Mouse (Mus musculus) limb, embryonic 13.5 days (tissue): ENCODE data around the gene Dhx33. TPM values are rescaled to one million over a fixed set of nuclear protein-coding genes. Genes with fewer than 3 reads are reported as not detected.
A peak's percentile ranks its signal among the peaks of the same experiment; 100 is the strongest.

Source experiments
- ATAC-seq: fragments of 200-750 bp; cut with Nextera tagmentation; 2 replicates; pipeline ENCODE4 v1.8.0; 2017; ENCODE audit warnings: low read depth, moderate number of reproducible peaks, moderate TSS enrichment; ENCODE audit not compliant: low FRiP score
- H3K27ac ChIP-seq: fragments of 300-500 bp; sonication (generic); 2 replicates; pipeline ENCODE4 v1.5.1; 2015; ENCODE audit warnings: inconsistent platforms, mild to moderate bottlenecking, moderate library complexity
- H3K27me3 ChIP-seq: fragments of 300-500 bp; sonication (generic); 2 replicates; pipeline ENCODE4 v1.6.1; 2015; ENCODE audit warnings: mild to moderate bottlenecking, inconsistent platforms
- H3K36me3 ChIP-seq: fragments of 300-500 bp; sonication (generic); 2 replicates; pipeline ENCODE4 v1.6.1; 2015; ENCODE audit warnings: inconsistent platforms, mild to moderate bottlenecking, moderate library complexity
- H3K4me1 ChIP-seq: fragments of 300-500 bp; sonication (generic); 2 replicates; pipeline ENCODE4 v1.6.1; 2015; ENCODE audit warnings: inconsistent platforms
- H3K4me2 ChIP-seq: fragments of 300-500 bp; sonication (generic); replicated peaks from 2 replicates; pipeline ENCODE4 v1.6.1; 2015; ENCODE audit warnings: inconsistent platforms, mild to moderate bottlenecking, moderate library complexity
- H3K4me3 ChIP-seq: fragments of 300-500 bp; sonication (generic); 2 replicates; pipeline ENCODE4 v1.5.1; 2015; ENCODE audit warnings: moderate library complexity, mild to moderate bottlenecking, inconsistent platforms
- H3K9ac ChIP-seq: fragments of 300-500 bp; sonication (generic); 2 replicates; pipeline ENCODE4 v1.6.1; 2015; ENCODE audit warnings: mild to moderate bottlenecking, inconsistent platforms
- H3K9me3 ChIP-seq: fragments of 300-500 bp; sonication (generic); 2 replicates; pipeline ENCODE4 v1.6.1; 2016; ENCODE audit warnings: inconsistent platforms
- WGBS: fragments of 180-500 bp; shearing (Covaris S2); methylation state at CpG from one replicate; pipeline ENCODE4 v1.1.7; 2015; 5-methylcytosine and 5-hydroxymethylcytosine counted together
- polyA plus RNA-seq: library from polyadenylated mRNA; unstranded; fragments of >200 nt; fragmentation: Nextera tagmentation; extraction: Ambion mirVana; gene quantifications from 2 replicates; pipeline ENCODE4 v1.2.1, GENCODE M21; 2015

Dhx33 gene
- polyA plus RNA-seq, result 20.5 and 23.1 TPM in 2 replicates

DNA sequence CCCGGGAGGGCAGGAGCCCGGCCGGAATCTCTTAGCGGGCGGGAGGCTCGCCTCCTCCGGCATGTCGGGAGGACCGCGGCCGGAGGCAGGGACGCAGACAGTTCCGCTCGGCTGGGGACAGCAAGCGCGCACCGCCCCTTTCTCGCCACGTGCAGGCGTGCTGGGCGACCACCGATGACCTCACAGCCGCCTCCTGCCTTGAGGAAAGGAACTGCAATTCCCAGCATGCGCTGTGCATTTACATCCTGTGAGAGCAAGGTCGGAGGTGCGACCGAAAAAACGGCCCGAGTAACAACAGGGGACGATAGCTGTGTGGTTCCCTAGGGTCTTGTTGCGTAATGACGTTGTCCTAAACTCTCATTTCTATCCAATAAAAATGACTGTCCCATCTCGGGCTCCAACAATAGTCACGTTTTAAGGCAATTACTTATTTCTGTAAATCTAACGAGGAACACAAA is at the start of gene Dhx33:
Gene Dhx33, minus strand, starts transcription at position 122 of the 458 bp plus-strand sequence.
- Histone ChIP-seq H3K4me3 (peak within 1 kb of the TSS; percentile 93), H3K27ac (peak within 1 kb of the TSS; percentile 70; the same call in 1 of the 2 replicates), H3K9me3 (no peaks in the 10 kb centered on the region), H3K4me2 (peak within 1 kb of the TSS; percentile 91), H3K9ac (peak within 1 kb of the TSS; percentile 80), H3K4me1 (peaks cover 13% of the 10 kb centered on the region), H3K36me3 (peaks cover 34% of the 10 kb centered on the region), H3K27me3 (no peaks in the 10 kb centered on the region)
- ATAC-seq, result peak; percentile 99
- under 1% methylated on average over 35 of the region's 35 CpGs for WGBS

DNA sequence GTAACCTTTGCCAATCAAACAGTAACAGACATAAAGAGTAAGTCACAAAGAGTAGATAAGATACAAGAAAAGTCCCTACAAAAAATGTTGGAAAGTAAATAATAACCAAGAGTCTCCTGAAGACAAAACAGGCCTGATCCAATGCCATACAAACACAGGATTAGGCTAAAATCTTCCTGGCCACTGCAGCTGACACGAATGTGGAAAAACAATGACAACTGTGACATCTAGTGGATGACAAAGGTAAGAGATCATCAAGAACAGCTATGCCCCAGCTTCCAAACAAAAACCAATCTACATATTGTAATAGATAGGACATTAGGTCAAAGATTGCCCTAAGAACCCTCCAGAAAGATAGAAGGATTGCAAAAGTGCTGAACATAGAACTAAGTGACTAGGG is 48.3 kb upstream of the Dhx33 start:
- Histone ChIP-seq H3K4me1 (no peaks in the 10 kb centered on the region), H3K27me3 (no peaks in the 10 kb centered on the region), H3K9ac (no peak overlapping the region), H3K4me3 (no peak overlapping the region), H3K4me2 (no peak overlapping the region), H3K36me3 (no peaks in the 10 kb centered on the region), H3K27ac (no peak overlapping the region), H3K9me3 (no peaks in the 10 kb centered on the region)
- WGBS, result 0% methylated on average over 1 of the region's 1 CpGs
- no peak for ATAC-seq

DNA sequence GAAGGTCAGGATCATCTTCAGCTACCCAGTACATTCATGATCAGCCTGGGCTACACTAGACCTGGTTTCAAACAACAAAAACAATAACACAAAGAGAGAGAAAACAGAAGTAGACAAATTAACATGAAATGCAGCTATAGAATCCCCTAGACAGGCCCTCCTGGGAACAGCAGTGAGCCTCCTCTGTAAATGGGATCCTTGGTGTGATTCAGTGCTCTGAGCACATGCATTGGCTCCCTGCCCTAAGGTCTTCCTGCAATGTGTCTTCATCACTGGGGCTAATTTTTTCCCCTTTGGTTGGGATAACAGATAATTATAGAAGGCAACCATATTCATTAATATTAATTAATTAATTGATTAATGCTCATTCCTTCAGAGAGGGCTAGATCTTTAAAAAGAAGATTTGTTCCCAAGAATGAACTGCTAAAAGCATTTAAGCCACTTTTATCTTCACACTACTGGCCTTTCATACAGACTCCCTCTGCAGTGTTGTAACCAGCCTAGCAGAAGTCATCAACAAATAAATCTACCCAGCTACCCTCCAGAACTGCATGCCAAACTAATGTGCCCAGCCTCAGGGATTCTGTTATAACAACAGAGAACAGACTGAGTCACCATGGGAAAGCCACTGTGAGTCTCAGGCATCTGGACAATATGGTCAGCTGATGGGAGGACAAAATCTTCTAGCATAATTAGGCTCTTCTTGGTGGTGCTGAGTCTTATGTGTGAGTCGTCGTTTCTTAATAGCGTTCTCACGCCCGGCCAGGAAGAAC is 35.5 kb upstream of the Dhx33 start:
- Histone ChIP-seq H3K27me3 (no peaks in the 10 kb centered on the region), H3K27ac (no peak overlapping the region), H3K9me3 (no peaks in the 10 kb centered on the region), H3K4me2 (no peak overlapping the region), H3K36me3 (no peaks in the 10 kb centered on the region), H3K9ac (no peak overlapping the region), H3K4me1 (no peaks in the 10 kb centered on the region), H3K4me3 (no peak overlapping the region)
- 96% methylated on average over 5 of the region's 5 CpGs for WGBS
- ATAC-seq, result no peak

DNA sequence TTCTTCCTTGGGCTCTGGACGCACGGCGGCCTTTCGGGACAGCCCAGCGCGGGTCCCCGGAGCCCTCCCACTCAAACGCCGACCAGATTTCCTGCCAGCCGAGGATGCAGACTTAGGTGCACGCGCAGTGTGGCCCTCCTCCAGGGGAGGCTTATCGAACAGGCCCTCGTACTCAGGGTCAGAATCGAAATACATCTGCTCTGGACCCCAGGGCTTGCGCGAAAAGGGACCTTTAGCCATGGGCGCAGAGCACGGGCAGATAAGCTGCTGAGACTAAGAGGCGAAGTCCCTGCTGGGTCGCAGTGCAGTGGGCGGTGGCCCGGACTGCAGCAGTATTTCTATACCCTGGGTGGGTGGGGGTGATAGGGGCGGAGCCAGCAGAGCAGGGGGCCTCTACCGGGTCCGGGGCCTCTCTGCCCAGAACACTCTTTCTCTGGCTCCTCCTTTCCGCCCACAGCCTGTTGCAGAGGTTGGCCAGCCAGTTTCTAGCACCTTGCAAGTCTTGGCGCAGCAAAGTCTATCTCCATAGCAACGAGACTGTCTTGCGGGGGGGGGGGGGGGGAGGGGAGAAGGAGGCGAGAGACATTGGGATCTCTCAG is 29.0 kb upstream of the Dhx33 start, which contains the start of gene 6330403K07Rik:
Gene 6330403K07Rik, minus strand, starts transcription at position 351 of the 599 bp plus-strand sequence.
- peak within 1 kb of the TSS; percentile 93 for H3K27ac ChIP-seq
- no peaks in the 10 kb centered on the region for H3K9me3 ChIP-seq
- peaks cover 10% of the 10 kb centered on the region for H3K36me3 ChIP-seq
- 0% methylated on average over 27 of the region's 31 CpGs for WGBS
- peaks cover 19% of the 10 kb centered on the region for H3K4me1 ChIP-seq
- H3K4me2 ChIP-seq, result peak within 1 kb of the TSS; percentile 75
- H3K4me3 ChIP-seq, result peak within 1 kb of the TSS; percentile 73
- peak; percentile 98 for ATAC-seq
- H3K9ac ChIP-seq, result peak within 1 kb of the TSS; percentile 92
- H3K27me3 ChIP-seq, result no peaks in the 10 kb centered on the region

DNA sequence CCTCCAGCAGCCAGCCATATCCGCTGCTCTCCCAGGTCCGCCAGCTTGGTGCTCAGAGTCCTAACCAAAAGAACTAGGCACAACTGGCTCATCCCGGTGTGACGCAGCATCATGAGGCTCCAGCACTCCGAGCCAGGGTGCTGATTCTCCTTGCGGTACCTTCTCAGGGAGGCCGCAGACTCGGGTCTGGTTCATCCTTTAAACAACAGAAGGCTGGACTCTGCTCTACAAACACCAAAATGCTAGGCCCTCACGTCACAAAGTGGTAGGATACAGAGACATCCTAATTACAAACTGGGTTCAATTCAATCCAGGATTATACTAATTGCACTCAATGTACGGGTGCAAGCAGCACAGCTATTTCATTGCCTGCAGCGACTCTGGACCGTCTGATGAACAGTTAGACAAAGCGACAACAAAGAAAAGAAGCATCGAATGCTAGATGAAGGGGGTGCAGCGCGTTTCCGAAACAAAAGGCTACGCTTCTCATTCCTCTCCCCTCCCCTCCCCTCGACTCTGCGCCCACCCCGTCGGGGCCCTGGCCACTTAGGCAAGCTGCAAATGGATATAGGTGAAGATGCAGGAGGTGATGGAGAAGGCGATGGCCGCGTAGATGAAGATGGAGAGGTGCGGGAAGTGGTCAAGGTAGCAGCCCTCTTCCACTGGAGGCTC is 28.4 kb upstream of the Dhx33 start:
- H3K4me2 ChIP-seq, result peak overlapping the region; percentile 75
- H3K9ac ChIP-seq, result peak overlapping the region; percentile 92
- peak overlapping the region; percentile 93 for H3K27ac ChIP-seq
- no peaks in the 10 kb centered on the region for H3K27me3 ChIP-seq
- peak overlapping the region; percentile 73 for H3K4me3 ChIP-seq
- ATAC-seq, result peak; percentile 20; the same call in 1 of the 2 replicates
- no peaks in the 10 kb centered on the region for H3K9me3 ChIP-seq
- H3K36me3 ChIP-seq, result peaks cover 16% of the 10 kb centered on the region
- H3K4me1 ChIP-seq, result peaks cover 19% of the 10 kb centered on the region
- WGBS, result 5% methylated on average over 26 of the region's 26 CpGs

DNA sequence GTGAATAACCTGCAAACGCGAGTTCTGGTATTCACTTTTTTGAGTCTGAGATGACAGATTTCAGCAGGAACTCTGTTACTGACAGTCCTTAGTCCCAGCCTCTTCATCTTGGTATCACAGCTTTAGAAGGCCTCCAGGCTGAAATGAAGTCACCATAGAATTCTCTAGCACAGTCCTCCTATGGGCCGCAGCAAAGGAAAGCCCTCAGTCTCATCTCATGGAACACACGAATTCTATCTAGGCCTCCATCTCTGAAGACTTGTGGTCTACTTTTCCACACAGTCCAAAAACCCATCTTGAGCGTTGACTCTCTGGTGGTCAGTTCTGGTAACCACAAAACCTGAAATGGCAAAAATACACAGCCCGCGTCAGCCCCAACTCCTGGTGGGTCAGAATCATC is 27.8 kb upstream of the Dhx33 start:
- H3K36me3 ChIP-seq, result peaks cover 22% of the 10 kb centered on the region
- H3K4me2 ChIP-seq, result peak overlapping the region; percentile 75
- peak overlapping the region; percentile 73 for H3K4me3 ChIP-seq
- H3K27ac ChIP-seq, result peak overlapping the region; percentile 93
- peak overlapping the region; percentile 92 for H3K9ac ChIP-seq
- 58% methylated on average over 7 of the region's 7 CpGs for WGBS
- H3K4me1 ChIP-seq, result peaks cover 19% of the 10 kb centered on the region
- ATAC-seq, result no peak
- H3K27me3 ChIP-seq, result no peaks in the 10 kb centered on the region
- no peaks in the 10 kb centered on the region for H3K9me3 ChIP-seq

DNA sequence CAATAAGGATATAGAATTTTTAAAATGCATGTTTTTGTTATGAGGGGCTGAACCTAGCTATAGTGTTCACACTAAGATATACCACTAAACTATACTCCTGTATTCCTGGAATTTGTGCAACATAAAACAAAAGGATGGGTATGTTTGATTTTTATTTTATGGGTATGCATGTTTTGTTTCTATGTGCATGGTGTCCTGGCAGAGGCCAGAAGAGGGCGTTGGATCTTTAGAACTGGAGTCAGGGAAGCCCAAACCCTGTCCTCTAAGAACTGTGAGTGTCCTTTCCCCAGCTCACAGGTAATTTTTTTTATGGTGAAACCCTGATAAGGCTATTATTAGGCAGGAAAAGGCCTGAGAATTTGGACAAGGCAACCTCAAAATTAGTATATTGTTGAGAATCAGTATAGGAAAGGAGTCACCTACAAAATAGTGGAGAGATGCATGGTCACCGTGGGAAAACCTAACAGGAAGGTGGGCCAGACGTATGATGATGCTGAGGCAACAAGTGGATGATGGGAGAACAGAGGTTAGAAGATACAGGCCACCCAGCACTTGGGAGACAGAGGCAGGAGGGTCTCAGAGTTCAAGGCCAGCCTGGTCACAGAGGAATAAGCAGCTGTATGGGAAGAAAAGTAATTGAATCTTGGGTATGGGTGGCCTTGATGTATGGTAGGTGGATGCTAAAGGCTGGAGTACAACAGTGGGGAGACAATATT is 25.3 kb upstream of the Dhx33 start:
- WGBS, result 72% methylated on average over 3 of the region's 3 CpGs
- Histone ChIP-seq H3K27ac (no peak overlapping the region), H3K9me3 (no peaks in the 10 kb centered on the region), H3K4me2 (no peak overlapping the region), H3K27me3 (no peaks in the 10 kb centered on the region), H3K36me3 (peaks cover 47% of the 10 kb centered on the region), H3K4me1 (peaks cover 19% of the 10 kb centered on the region), H3K9ac (no peak overlapping the region), H3K4me3 (no peak overlapping the region)
- no peak for ATAC-seq

DNA sequence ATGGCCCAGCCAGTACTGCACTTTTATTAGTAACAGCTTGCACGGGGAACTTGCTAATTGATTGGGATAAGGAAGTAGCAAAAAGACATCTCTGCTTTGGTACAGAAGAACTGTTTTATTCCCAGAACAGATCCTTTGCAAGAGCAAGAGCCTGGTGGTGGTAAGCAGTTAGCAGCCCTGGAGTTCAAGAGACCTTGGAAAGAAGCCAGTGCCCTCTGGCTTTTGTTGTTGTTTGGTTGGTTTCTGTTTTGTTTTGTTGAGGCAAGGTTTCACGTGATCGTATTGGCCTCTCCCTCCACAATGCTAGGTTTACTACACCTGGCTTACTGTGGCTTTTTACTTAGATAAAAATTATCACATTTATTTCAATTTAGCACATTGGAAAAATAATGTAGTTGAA is 24.0 kb upstream of the Dhx33 start:
- no peak overlapping the region for H3K4me3 ChIP-seq
- H3K4me2 ChIP-seq, result no peak overlapping the region
- H3K27ac ChIP-seq, result no peak overlapping the region
- peaks cover 15% of the 10 kb centered on the region for H3K4me1 ChIP-seq
- no peaks in the 10 kb centered on the region for H3K27me3 ChIP-seq
- no peaks in the 10 kb centered on the region for H3K9me3 ChIP-seq
- H3K9ac ChIP-seq, result no peak overlapping the region
- ATAC-seq, result no peak
- peaks cover 58% of the 10 kb centered on the region for H3K36me3 ChIP-seq
- WGBS, result 65% methylated on average over 3 of the region's 3 CpGs

DNA sequence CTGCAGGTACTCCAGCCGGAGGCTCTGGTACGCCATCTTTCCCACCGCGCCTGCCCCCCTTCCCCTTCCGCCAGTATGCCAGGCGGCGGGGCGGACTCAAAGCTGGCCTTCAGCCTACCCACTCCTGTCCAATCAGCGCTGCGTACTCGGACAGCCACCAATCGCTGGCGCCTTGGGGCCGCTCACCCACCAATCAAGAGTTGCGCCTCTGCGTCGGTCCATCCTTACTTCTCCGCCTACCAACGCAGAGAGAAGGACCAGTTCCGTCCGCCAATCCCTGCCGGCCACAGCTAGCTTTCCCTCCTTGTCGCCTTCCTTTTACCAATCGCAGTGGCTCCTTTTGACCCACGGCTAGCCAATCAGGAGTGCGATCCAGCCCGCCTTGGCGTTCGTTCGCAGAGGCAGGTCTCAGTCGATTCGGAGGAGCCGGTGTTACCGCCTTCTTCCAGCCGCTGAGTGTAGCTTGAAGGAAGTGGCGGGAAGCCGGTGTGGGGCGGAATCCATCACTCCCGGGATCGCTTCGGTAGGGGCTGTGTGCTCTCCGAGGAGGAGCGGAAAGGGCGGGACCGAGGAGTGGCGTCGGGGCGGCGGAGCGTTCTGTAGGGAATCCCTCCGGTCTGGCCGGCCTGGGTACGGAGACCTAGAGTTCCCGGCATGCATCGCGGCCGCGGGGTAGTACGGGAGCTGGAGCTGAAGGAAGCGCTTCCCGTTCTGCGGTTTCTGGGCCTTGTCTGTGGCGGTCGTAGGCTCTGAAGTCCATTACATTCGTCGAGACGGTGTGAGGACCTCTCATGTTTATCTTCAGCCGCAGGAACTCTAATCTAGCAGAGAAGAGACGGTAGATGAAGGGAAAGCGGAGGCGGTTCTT is 15.2 kb upstream of the Dhx33 start, which contains the start of the genes Mis12 and Derl2:
Gene Mis12, plus strand, starts transcription at position 411 of the 868 bp plus-strand sequence.
Gene Derl2, minus strand, starts transcription at position 641 of the 868 bp plus-strand sequence.
- Histone ChIP-seq H3K4me2 (peak within 1 kb of the TSS; percentile 92), H3K36me3 (peaks cover 28% of the 10 kb centered on the region), H3K9ac (peak within 1 kb of the TSS; percentile 89), H3K4me1 (peaks cover 26% of the 10 kb centered on the region), H3K4me3 (peak within 1 kb of the TSS; percentile 91), H3K27me3 (no peaks in the 10 kb centered on the region), H3K9me3 (no peaks in the 10 kb centered on the region), H3K27ac (peak within 1 kb of the TSS; percentile 92)
- WGBS, result under 1% methylated on average over 62 of the region's 71 CpGs
- ATAC-seq, result peak; percentile 100

DNA sequence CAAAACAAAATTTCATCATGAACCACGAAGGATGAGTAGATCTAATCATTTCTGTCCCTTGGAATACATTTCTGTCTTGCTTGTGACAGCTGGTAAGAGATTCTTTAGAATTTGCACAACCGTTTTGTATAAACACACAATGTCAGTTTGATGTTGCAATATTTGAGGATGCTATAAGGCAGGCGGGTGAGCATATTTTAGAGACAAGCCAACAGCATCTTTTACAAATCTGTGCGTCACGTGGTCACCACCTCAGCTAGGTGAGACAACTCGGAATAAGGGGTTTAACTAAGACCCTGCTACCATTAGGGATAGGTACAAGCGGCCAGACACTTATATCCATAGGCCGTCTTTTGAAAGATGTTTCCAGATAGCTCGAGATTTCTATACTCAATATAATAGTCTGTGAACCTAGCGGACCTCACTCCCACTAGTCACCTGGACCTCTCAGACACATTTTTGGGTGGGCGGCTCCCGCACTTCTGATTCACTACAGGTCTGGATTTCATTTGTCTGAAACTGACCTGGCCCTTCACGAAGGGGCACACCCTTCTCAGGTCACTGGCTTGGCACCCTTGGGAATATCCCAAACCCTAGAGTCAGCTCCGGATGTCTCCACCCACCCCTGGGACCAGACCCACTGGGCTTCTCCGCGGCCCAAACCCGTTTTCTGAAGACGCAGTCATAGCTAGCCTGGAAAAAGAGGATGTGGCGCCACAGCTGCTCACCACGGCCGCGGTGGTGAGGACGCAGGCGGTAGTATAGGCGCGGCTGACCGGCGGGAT is 14.4 kb upstream of the Dhx33 start:
- peak overlapping the region; percentile 70; the same call in 1 of the 2 replicates for H3K27ac ChIP-seq

More for the DNA sequence above, 14.4 kb upstream of the Dhx33 start:
- 5% methylated on average over 28 of the region's 28 CpGs for WGBS
- H3K36me3 ChIP-seq, result peaks cover 29% of the 10 kb centered on the region
- H3K4me1 ChIP-seq, result peaks cover 26% of the 10 kb centered on the region
- peak; percentile 9 for ATAC-seq
- H3K9me3 ChIP-seq, result no peaks in the 10 kb centered on the region
- H3K4me3 ChIP-seq, result peak overlapping the region; percentile 91
- H3K9ac ChIP-seq, result peak overlapping the region; percentile 89
- H3K27me3 ChIP-seq, result no peaks in the 10 kb centered on the region
- peak overlapping the region; percentile 81 for H3K4me2 ChIP-seq
